Mouse (Mus musculus) lung, embryonic 14.5 days (tissue): Measurements from ENCODE around the gene Tma7. TPM values are rescaled to one million over a fixed set of nuclear protein-coding genes. Genes with fewer than 3 reads are reported as not detected.

ENCODE experiments used
- ATAC-seq: fragments of 200-750 bp; cut with Nextera tagmentation; 2 replicates; pipeline ENCODE4 v1.8.0; 2017; ENCODE audit warnings: mild to moderate bottlenecking, moderate TSS enrichment, moderate library complexity; ENCODE audit not compliant: insufficient read depth
- DNase-seq: peaks from one replicate; pipeline ENCODE4 v3.0.0-alpha.2; 2015
- H3K27ac ChIP-seq: fragments of 300-500 bp; sonication (generic); 2 replicates; pipeline ENCODE4 v1.5.1; 2014; ENCODE audit warnings: low read depth, mild to moderate bottlenecking, moderate library complexity
- H3K27me3 ChIP-seq: fragments of 300-500 bp; sonication (generic); 2 replicates; pipeline ENCODE4 v1.6.1; 2014; ENCODE audit warnings: low read length, control low read depth; ENCODE audit not compliant: insufficient read depth
- H3K36me3 ChIP-seq: fragments of 300-500 bp; sonication (generic); 2 replicates; pipeline ENCODE4 v1.6.1; 2014; ENCODE audit warnings: control low read depth; ENCODE audit not compliant: insufficient read depth
- H3K4me1 ChIP-seq: fragments of 300-500 bp; sonication (generic); 2 replicates; pipeline ENCODE4 v1.6.1; 2014; ENCODE audit warnings: antibody characterized with exemption, control low read depth; ENCODE audit not compliant: insufficient read depth
- H3K4me2 ChIP-seq: fragments of 300-500 bp; sonication (generic); 2 replicates; pipeline ENCODE4 v1.6.1; 2014; ENCODE audit warnings: mild to moderate bottlenecking
- H3K4me3 ChIP-seq: fragments of 300-500 bp; sonication (generic); 2 replicates; pipeline ENCODE4 v1.5.1; 2014; ENCODE audit warnings: low read depth, low read length
- H3K9ac ChIP-seq: fragments of 300-500 bp; sonication (generic); 2 replicates; pipeline ENCODE4 v1.6.1; 2014
- H3K9me3 ChIP-seq: fragments of 300-500 bp; sonication (generic); 2 replicates; pipeline ENCODE4 v1.6.1; 2016; ENCODE audit warnings: low read depth, low read length, control low read depth
- CTCF ChIP-seq: IDR thresholded peaks from 2 replicates; pipeline ENCODE4 v1.5.1; 2016; ENCODE audit warnings: antibody characterized with exemption, low read depth
- WGBS: fragments of 180-500 bp; shearing (Covaris S2); extraction: QIAGEN DNeasy Blood & Tissue Kit; methylation state at CpG from one replicate; pipeline ENCODE4 v1.1.7; 2014; 5-methylcytosine and 5-hydroxymethylcytosine counted together
- polyA plus RNA-seq: library from polyadenylated mRNA; unstranded; fragments of >200 nt; fragmentation: Nextera tagmentation; extraction: Ambion mirVana; gene quantifications from 2 replicates; pipeline ENCODE4 v1.2.1, GENCODE M21; 2014

Gene Tma7
- polyA plus RNA-seq, 1 experiment from 2014 or later: 599 TPM

DNA sequence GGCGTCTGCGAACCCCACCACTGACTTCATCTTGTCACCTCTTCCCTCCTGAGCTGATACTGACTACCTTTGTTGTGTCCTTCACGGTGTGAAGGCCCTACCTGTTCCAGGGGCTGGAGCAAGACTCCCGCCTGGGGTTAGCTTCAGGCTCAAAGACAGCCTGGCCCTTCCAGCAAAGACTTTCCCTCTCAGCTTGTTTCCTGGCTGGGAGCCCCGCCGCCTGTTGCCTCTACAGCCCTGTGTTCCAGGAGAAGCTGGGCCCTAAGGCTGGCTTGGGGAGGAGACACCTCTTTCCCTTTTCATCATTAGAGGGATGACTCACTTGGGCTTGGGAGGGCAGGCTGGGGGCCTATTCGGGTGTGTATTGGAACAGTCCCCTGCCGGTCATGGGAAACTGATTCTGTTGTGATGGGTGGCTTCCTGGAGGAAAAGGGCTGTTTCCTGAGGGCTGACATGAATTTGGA is 43.5 kb downstream of the Tma7 start:
- Histone ChIP-seq H3K4me1 (peaks cover 9% of the 10 kb centered on the region; the same call in 1 of the 2 replicates), H3K9me3 (no peaks in the 10 kb centered on the region), H3K9ac (peak overlapping the region; percentile 82), H3K4me3 (peak overlapping the region; percentile 67), H3K27me3 (no peaks in the 10 kb centered on the region), H3K27ac (peak overlapping the region; percentile 73), H3K4me2 (peak overlapping the region; percentile 85), H3K36me3 (no peaks in the 10 kb centered on the region)
- no peak for TF ChIP-seq CTCF
- ATAC-seq (peak; percentile 68), DNase-seq (peak; percentile 52)
- 19% methylated on average over 8 of the region's 8 CpGs for WGBS

DNA sequence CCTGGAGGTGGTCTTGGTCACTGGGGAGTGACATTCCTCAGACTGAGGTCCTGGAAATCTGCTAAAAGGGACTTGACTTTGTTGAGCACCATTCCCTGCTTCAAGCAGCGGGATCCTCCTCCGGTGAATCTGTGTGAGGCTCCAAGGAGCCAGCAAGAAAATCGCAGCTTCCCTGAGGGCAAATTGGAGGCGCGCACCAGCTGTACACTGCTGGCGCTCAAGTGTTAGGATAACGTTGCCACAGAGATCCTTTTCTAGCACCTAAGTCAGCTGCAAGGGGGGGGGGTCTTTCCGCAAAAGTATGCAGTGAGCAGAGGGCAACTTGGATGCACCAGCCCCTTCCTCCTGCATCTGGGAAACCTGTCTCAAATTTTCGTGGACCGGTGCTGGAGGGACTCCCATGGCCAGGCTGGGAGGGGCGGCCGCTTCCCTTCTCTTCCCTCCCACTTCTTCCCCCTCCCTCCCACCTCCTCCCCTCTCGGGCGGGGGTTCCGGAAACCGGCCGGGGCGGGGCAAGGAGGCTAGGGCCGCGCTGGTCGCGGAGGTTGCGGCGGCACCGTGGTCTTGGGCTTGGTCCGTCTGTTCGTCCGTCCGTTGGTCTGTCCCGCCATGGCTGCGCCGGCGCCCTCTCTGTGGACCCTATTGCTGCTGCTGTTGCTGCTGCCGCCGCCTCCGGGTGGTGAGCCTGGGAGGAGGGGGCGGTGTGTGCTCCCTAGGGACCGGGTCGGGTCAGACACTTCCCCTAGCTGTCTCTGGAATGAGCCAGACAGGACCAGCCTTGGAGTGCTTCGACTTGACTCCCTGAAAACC is 44.1 kb downstream of the Tma7 start, which contains the start of gene Shisa5:
Gene Shisa5 (plus strand): TSS at position 480 of the 810 bp plus-strand sequence.
- Histone ChIP-seq H3K27me3 (no peaks in the 10 kb centered on the region), H3K27ac (peak within 1 kb of the TSS; percentile 73), H3K4me3 (peak within 1 kb of the TSS; percentile 67), H3K36me3 (no peaks in the 10 kb centered on the region), H3K9me3 (no peaks in the 10 kb centered on the region), H3K9ac (peak within 1 kb of the TSS; percentile 82), H3K4me2 (peak within 1 kb of the TSS; percentile 85), H3K4me1 (peaks cover 9% of the 10 kb centered on the region; the same call in 1 of the 2 replicates)
- DNase-seq: peak; percentile 85
- ATAC-seq: peak; percentile 93
- TF ChIP-seq CTCF: no peak
- under 1% methylated on average over 40 of the region's 40 CpGs for WGBS

DNA sequence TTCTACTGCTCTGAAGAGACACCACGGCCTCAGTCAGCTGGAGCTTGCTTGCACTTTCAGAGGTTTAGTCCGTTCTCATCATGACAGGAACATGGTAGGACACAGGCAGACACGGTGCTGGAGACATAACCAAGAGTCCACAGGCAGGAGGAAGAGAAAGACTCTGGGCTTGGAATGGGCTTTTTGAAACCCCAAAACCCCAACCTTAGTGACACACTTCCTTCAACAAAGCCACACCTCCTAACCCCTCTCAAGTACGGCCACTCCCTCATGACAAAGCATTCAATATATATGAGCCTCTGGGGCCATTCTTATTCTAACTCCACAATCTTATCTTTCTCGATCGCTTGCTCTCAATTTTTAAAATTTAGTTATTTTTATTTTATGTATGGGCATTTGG is 50.0 kb downstream of the Tma7 start:
- Histone ChIP-seq H3K4me3 (no peak overlapping the region), H3K9ac (no peak overlapping the region), H3K27ac (no peak overlapping the region), H3K36me3 (no peaks in the 10 kb centered on the region), H3K27me3 (no peaks in the 10 kb centered on the region), H3K4me1 (no peaks in the 10 kb centered on the region), H3K4me2 (no peak overlapping the region), H3K9me3 (no peaks in the 10 kb centered on the region)
- no peak for ATAC-seq
- no peak for TF ChIP-seq CTCF
- 71% methylated on average over 6 of the region's 6 CpGs for WGBS
- DNase-seq: no peak

DNA sequence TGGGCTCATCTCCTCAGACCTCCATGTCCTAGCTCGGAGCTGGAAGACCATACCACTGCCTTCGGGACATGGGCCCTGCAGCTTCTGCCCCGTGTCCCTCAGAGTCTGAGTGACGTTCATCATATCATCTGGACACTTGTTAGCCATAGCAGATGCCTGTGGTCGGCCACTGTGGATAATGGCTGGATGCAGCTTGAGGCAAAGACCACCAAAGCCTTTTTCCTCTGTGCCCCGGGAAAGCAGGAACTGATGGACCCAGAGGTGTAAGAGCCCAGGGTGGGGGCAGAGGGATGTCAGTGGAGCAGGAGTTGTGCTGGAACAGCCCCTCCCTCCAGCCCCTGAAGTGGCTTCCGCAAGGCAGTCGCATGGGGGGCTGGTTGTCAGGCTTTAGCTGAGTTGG is 50.7 kb downstream of the Tma7 start:
- WGBS: 67% methylated on average over 8 of the region's 8 CpGs
- Histone ChIP-seq H3K4me1 (no peaks in the 10 kb centered on the region), H3K4me2 (no peak overlapping the region), H3K27me3 (no peaks in the 10 kb centered on the region), H3K9me3 (no peaks in the 10 kb centered on the region), H3K27ac (no peak overlapping the region), H3K4me3 (no peak overlapping the region), H3K36me3 (no peaks in the 10 kb centered on the region), H3K9ac (no peak overlapping the region)
- ATAC-seq (no peak), DNase-seq (no peak)
- TF ChIP-seq CTCF: no peak

DNA sequence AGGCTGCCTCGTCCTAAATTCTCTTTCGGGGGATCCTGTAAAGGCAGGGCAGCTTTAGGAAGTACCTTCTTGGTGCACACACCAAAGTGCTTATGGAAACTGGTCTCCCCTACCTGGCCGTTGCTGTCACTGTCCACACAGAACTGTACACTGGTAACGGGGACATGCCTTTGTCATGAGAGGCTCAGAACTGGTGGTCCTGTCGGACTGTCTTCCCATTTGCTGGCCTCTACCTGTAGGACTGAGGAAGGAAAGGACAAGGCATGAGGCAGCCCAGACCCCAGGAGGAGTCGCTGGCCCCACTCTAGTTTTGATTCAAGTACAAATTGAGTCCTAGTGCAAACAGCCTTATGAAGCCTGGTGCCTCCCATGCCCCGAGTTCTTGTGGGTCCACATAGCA is 51.4 kb downstream of the Tma7 start:
- DNase-seq (no peak), ATAC-seq (no peak)
- Histone ChIP-seq H3K4me1 (no peaks in the 10 kb centered on the region), H3K27ac (no peak overlapping the region), H3K36me3 (no peaks in the 10 kb centered on the region), H3K9ac (no peak overlapping the region), H3K4me2 (no peak overlapping the region), H3K9me3 (no peaks in the 10 kb centered on the region), H3K27me3 (no peaks in the 10 kb centered on the region), H3K4me3 (no peak overlapping the region)
- 87% methylated on average over 7 of the region's 7 CpGs for WGBS
- TF ChIP-seq CTCF: no peak

DNA sequence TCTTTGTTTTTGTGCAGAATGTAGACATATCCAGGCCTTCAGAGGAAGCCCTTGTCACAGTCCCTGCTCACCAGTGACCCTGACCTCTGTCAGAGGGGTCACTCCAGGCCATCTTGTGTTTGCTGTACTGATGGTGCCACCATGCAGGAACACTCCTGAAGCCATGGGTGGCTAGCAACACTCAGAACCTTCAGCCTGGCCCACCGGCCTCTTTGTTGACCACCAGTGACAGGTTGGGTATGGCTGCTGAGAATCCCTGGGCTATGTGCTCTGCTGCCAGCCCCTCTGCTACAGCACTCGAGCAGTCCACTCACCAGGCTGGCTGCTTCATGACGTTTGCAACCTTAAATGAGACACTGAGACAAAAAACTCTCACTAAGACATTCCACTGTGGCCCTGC is 52.1 kb downstream of the Tma7 start:
- H3K27me3 ChIP-seq: no peaks in the 10 kb centered on the region
- no peak overlapping the region for H3K4me2 ChIP-seq
- DNase-seq (no peak), ATAC-seq (no peak)
- no peak overlapping the region for H3K9ac ChIP-seq
- no peak overlapping the region for H3K27ac ChIP-seq
- no peak for TF ChIP-seq CTCF
- H3K4me3 ChIP-seq: no peak overlapping the region
- H3K36me3 ChIP-seq: no peaks in the 10 kb centered on the region
- no peaks in the 10 kb centered on the region for H3K9me3 ChIP-seq
- no peaks in the 10 kb centered on the region for H3K4me1 ChIP-seq
- WGBS: 59% methylated on average over 3 of the region's 3 CpGs

DNA sequence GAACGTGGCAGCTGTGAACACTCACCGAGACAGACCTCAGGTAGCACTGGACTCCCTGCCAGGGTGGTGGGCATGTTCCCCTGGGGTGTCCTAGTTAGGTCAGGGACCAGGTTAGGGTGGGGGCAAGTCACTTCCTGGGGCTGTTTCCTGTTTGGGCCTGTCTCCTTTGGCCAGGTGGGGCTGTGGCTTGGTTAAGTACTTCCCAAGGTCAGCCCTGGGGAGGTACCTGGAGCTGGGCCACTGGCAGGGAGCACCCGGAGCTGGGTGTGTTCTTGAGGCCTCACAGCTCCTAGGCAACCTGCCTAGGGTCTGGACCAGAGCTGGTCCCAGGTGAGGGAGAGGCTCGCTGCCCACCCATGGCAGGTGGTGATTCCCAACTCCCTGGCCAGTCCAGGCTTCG is 53.5 kb downstream of the Tma7 start:
- DNase-seq (no peak), ATAC-seq (no peak)
- H3K36me3 ChIP-seq: no peaks in the 10 kb centered on the region
- H3K4me2 ChIP-seq: no peak overlapping the region
- H3K9ac ChIP-seq: no peak overlapping the region
- no peaks in the 10 kb centered on the region for H3K27me3 ChIP-seq
- no peak for TF ChIP-seq CTCF
- 68% methylated on average over 5 of the region's 5 CpGs for WGBS
- H3K27ac ChIP-seq: no peak overlapping the region
- H3K4me1 ChIP-seq: no peaks in the 10 kb centered on the region
- no peak overlapping the region for H3K4me3 ChIP-seq
- no peaks in the 10 kb centered on the region for H3K9me3 ChIP-seq
